Mouse (Mus musculus) inflammation-experienced regulatory T-cells, adult 6 months (primary cell): ENCODE data around the gene Dnajc10. TPM values are rescaled to one million over a fixed set of nuclear protein-coding genes. Genes with fewer than 3 reads are reported as not detected.

ENCODE experiments used
- ATAC-seq: one replicate; pipeline ENCODE4 v1.8.0; 2017
- polyA plus RNA-seq, 3 experiments: library from polyadenylated mRNA; unstranded; fragments of 100-300 nt; shearing (Covaris generic); gene quantifications; one replicate each; pipeline ENCODE4 v1.2.1; 2017

Gene Dnajc10
- polyA plus RNA-seq: 10 to 100 TPM; 42.4 to 54.0 (median 47.9) TPM

DNA sequence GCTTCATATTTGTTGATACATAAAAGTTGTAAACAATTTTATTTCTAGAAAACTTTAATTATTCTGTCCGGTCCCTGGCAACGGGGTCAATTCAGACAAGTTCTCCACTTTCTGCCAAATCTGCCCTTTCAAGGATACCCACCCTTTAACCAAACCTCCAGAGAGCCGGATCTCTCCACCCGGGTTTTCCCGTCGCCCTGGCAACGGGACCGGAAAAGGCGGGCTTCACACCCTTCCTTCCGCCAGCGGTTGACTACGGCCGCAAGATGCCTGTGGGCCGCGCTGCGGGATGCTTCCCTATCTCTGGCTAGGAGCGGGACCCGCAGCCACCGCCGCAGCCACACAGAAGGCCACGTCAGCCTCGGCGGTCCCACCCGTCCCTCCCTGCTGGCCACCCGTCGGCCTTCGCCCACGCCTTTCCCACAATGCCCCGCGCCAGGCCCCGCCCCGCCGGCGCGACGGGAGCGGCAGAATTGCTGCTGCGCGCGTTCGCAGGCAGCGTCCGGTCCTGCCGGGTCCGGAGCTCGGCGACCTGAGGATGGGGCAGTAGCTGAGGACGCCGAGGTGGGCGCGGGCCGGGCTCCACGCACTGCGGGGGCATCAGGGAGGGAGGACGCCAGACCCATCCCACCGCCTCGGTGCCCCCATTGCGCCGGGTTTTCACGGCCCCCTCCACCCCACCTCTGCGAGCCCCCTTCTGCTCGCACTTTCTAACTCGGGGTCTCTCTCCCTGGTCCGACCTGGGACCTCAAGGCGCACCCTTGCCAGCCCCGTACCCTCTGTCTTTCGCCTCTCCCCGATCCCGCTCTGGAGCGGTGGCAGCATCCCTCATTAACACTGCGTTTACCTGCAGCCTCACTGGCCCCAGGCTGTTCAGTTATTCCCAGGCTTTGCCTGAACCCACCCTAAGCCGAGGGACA, at the start of gene Dnajc10:
Gene Dnajc10, plus strand, starts transcription at position 225 of the 920 bp plus-strand sequence.
- peak; percentile 93 for ATAC-seq

DNA sequence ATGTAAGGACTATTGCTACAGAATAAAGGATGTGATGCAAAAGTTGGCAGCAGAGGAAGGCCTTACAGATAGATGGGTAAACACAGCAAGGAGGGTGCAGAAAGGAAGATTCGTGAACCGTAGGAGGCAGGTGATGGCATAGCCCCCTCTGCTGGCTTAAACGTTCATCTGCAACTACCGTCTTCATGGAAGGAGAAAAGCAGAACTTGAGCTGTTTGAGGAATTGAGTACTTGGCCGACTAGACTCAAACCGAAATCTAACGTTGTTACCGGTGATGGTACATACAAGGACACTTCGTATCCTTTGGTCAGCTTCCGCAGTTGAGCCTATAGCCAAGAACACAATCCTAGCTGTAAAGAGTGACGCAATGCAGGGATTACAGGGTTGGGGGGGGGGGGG, 48.4 kb upstream of the Dnajc10 start:
- ATAC-seq: no peak

DNA sequence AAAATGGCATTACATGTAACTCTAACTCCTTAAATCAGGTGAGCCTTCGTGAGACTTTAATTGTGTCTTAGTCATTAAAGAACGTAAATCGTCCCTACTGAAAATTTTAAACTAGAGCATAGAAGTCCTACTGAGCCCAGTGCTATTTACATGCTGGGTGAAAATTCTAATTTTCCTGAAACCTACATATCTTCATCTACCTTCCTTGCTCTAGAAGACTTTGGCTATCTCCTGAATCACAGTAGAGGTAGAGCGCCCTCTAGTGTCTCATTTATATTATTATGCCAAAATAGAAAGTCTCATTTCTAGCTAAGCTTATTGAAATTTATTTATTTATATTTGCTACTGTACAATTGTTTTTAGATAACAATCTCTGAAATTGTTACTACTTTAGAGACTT, 47.2 kb upstream of the Dnajc10 start:
- ATAC-seq: no peak

DNA sequence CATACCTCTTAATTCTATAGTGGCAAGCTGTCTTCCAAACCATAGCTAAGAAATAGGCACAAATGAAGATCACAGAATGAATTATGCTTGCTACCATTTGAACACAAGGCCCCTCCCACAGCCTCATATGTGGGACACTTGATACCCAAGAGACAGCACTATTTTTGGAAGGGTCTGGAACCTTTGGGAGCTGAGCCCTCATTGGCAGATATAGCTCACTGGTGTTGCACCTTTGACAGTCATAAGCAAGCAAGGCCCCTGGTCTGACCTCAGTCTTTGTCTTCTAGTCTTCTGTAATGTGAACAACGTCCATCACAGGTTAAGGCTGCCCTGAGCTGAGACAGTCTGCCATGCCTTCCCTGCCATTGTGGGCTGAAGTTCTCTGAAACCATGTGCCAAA, 43.8 kb upstream of the Dnajc10 start:
- ATAC-seq: no peak

DNA sequence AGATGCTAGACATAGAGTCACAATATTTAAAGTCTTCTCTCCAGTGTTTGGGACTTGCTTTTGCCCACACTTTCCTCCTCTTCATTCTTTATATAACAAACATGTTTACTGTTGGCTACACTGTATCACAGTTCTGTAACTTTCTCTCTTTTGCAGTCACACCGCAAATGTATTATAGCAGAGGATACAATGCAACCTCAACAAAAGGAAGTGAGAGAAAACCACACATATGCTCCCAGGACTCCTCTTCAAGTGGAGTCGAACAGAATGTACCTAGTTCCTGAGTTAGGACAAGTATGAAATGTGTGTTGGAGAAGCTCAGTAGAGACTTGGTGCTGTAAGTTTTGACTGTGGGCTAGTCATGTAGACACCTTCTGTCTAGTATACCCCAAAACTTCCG, 42.2 kb upstream of the Dnajc10 start:
- ATAC-seq: no peak

DNA sequence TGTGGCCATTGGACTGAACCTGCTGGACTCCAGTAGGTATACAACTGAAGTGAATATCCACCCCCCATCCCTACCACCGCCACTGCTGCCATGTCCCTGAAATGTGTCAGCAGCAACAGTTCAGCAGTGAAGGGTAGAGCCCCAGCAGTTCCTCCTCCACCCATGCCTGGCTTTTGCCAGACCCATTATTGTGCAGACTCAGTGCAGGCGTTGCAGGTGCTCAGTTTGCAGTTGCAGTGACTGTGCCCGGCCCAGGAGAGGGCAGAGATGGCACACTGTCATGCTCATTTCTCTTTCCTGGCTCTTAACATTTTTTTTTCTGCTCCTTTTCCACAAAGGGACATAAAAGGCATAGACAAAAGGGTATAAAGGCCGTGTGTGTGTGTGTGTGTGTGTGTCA, 41.5 kb upstream of the Dnajc10 start:
- no peak for ATAC-seq

DNA sequence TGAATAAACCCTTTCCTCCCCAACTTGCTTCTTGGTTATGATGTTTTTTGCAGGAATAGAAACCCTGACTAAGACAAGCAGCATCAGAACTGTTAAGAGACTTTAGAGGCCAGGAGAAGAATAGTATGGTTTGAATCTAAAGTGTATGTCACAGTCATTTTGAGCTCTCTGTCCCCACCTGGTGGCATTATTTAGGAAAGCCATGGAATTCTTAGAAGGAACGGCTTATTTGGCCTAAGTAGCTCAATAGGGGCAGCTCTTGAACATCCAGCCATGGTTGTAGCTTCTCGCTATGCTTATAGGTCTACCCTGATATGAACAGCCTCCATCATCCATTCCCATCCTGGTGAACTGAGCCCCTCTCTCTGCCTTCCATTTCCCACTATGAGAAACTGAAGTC, 40.1 kb upstream of the Dnajc10 start:
- no peak for ATAC-seq

DNA sequence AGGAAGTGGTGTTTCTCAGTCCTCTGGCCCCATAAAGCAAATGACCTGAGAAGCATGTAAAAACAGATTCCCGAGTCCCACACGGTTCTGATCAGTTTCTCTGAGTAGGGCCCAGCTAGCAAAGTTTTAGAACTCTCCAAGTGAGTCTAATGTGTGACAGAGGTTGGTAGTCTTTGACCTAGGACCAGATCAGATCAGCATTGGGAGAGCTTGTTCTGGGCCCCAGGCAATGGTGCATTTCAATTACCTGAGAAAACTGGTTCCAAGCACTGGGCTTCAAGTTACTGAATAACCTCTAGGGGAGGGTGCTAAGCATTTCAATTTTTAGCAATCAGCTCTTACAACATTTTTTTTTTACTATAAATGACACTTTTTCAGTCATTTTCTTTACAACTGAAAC, 33.1 kb upstream of the Dnajc10 start:
- no peak for ATAC-seq

DNA sequence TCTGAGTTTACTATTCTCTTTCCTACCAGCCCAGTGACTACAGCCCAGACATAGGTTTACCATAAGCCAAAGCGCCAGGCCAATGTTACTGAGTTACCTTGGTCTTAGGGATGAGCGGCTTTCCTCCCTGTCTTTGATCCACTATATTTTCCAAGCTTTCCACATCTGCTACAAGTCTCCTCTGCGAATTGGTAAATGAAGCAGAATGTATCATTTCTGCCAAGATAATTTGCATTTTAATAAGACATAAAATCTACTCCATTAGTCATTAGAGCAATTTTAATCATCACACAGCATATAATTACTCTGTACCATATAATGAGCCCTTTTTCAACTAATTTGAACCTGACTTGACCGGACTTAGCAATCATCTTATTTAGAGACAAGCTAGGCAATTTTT, 28.9 kb upstream of the Dnajc10 start:
- ATAC-seq: no peak

DNA sequence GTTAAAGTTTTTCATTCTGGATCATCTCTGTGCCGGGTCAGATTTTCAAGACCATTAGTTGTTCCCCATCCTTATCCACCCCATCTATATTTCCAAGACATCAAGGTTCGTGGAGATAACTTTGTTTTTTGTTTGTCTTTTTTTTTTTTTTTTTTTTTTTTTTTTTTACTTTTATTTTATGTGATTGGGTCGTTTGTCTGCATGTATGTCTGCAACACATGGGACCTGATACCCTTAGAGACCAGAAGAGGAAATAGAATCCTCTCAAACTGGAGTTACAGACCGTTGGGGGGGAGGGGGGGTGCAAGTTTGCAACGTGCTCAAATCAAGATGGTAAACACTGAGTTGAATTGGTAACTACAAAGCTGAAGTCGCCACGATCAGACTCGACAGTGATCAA, 23.1 kb upstream of the Dnajc10 start, which contains the start of gene Prdx6b:
Gene Prdx6b, plus strand, starts transcription at position 301 of the 400 bp plus-strand sequence.
- ATAC-seq: no peak

DNA sequence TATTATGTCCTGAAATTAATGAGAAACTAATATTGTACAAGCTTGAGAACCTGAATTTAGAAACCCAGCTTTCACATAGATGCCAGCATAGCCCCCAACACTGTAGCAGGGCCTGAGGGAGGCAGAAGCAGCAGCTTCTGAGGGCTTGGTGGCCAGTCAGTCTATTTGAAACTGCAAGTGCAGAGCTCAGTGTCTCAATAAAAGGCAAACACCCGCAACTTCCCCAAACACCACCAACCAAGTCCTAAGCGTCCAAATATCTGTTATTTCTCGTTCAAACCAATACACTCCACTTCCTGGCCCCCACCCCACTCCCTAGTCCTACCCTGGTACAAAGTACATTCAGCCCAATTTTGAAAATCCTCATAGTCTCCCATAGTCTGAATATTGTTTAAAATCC, 16.9 kb upstream of the Dnajc10 start:
- no peak for ATAC-seq

DNA sequence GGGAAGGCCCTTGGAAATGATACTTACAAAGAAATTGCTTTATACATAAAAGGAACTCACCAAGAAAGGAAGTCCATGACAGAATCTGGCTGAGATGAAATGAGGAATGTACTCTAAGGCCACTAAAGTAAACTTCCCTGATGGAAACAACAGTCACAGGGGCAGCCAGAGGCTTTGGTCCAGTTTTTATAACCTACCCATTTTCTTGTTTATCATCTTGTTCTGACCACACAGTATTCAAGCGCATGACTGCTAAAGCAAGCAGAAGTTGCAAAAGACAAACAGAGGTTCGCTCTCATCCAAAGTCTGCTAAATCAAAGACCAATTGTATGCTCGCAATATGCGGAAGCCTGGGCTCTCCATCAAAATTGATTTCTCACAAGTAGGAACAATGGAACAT, 14.5 kb upstream of the Dnajc10 start:
- ATAC-seq: no peak

DNA sequence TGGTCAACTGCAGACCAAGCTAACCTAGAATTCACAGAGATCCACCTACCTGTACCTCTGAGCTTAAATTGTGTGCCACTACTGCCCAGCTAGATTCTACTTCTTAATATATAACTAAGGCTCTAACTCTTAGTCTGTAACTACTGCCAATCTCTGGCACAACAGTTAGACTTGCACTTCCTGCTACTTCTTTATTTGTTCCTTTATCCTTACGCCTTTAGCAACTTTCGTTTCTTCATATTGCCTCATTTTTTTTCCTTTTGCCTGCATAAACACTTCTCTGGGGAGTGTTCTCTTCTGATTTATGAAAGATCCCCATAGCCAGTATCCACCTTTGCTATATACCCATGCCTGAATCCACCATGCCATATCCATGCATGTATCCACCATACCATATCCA, 11.3 kb upstream of the Dnajc10 start:
- ATAC-seq: no peak

DNA sequence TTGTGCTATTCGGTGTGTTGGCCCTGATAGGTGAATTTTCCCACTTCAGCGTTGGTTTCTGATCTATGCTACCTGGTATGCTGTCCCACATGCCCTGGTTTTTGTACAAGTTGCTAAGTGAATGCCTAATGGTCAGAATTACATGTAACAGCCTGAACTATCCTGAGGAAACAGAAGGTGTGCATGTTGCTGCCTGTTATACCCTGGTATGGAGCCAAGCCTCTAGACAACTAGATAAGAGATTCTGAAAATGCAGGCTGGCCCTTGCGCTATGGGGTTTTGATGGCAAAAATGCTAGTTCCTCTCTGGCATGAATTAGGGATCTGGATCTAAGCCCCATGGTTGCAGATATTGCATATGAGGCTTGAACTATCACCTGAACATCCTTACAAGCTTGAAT, 7.6 kb upstream of the Dnajc10 start:
- ATAC-seq: no peak

DNA sequence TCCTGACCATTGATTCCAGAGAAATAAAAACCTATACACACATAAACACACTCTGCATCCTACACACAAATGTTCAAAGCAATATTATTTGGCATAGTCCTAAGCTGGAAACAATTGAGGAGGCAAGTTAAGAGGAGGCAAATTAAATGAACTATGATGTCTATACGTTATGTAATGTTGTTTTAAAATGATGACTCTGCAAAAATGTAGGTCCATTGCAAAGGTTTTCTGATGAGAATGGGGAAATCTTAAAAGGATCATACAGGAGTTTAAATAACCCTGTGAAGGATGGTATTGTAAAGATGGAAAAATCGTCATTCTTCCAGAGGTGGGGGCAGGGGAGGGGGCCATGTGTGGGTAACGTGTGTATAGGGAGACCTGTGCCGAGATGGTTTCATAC, 5.5 kb upstream of the Dnajc10 start:
- ATAC-seq: no peak

DNA sequence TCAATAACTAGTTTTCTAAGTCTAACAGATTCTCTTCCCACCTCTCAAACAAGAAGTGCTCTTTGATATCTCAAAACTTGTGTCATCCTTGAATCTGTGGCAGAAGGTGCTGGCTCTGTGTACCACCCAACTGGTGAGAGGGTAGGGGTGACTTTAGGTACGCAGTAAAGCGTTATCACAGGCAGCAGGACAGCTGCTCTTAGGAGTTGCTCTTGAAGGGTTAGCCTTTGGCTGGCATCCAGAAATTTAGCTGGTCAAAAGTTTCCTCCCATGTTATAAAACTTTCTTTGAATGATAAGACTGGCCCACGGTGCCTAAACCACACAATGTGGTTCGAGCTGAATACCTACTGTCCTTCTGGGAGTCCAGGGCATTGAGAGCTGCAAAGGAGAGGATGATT, 4.5 kb upstream of the Dnajc10 start:
- ATAC-seq: no peak

DNA sequence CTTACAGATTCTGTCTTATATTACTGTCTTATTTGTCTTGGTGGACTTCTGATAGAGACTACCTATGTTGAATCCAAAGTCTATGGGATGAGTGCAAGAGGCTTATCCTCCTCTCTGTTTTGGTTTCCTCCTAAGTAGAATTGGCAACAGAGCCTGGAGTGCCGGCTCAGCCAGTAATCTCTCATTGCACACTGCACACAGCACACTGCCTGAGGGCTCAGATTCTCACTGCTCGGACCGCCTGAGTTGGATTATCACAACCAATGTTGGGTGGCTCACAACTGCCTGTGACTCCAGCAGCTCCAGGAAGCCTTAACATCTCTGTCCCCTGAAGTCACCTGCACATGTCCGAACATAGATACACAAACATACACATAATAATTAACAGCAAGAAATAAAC, 3.9 kb upstream of the Dnajc10 start:
- ATAC-seq: no peak

DNA sequence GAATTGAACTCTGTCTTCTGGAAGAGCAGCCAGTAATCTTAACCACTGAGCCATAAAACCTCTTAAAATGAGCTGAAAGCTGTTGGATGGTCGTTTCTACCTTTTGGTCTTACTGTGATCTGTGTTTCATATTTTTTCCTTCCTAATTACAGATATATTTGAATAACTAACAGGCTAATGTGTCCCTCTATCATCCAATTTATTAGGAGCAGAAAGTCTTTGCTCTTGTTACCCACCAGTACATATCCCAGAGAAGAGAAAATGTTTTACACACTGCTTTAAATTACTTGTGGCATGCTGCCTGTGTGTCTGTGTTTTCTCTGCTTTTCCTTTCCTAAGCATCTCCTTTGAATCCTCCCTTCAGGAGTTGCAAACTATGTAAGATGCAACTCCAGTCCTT, 1.1 kb upstream of the Dnajc10 start:
- ATAC-seq: no peak

DNA sequence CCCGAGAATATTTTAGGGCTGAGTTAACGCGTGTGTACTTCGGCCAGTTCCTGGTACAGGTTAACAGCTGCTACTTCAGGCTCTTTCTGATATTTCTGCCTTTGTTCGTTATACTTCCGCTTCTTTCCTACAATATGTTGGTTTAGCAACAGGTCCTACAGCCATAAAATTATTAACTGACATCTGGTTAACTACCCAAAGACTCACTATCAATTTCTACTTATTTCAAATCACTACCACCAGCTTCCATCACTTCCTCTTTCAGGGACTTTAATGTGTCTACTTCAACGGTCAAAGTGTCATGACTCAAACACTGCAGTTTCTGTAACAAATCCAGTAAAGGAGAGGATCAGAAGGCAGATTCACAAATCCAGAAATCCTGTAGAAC, 418 bp upstream of the Dnajc10 start:
- ATAC-seq: peak; percentile 19

DNA sequence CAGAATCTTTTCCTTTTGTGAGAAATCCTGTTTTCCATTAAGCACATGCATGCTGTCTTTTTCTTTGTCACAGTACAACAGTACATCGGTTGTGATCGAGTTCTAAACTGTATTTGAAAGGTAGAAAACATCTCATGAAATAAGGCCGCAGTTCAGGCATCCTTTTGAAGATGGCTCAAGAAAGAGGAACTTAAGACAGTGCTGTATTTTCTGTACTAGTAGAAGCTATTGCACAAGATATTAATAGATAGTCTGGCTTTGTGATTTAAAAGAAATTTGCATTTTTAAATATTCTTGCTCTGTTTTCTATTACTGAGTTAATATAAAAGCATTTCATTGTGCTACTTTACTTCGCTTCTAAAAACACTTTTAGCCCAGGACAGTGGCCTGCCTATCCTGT, 7.6 kb downstream of the Dnajc10 start:
- ATAC-seq: no peak

DNA sequence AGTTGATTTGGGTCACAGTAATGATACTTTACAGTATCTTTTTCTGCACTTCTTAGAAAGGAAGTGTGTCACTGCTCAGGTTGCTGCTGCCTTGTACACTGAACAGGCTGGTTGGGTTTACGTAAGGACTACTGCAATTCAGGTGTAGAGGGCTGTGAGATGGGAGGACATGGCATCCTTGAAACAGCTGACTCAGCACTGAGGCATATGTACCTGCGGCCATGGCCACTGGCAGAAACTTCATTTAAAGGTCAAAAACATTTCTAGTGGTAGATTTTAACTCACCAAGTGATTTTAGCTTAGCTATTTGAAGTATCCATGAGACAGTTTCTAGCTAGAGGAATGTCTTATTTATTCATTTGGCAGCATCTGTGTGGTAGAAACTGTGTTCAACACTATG, 10.5 kb downstream of the Dnajc10 start:
- no peak for ATAC-seq

DNA sequence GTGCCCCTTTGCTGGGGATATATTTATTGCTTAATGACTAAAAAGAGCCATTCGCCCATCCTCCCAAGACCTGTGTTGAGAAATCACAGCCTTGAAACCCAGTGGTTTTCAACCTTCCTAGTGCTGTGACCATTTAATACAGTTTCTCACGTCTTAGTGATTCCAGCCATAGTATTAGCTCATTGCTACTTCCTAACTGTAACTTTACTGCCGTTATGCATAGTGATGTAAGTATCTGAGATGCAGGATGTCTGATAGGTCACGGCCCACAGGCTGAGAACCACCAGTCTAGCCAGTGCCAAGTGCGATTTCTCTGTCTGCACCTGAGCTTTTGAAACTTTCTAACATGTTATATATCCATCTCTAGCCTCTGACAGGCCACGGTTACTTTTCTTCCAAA, 12.0 kb downstream of the Dnajc10 start:
- ATAC-seq: no peak

DNA sequence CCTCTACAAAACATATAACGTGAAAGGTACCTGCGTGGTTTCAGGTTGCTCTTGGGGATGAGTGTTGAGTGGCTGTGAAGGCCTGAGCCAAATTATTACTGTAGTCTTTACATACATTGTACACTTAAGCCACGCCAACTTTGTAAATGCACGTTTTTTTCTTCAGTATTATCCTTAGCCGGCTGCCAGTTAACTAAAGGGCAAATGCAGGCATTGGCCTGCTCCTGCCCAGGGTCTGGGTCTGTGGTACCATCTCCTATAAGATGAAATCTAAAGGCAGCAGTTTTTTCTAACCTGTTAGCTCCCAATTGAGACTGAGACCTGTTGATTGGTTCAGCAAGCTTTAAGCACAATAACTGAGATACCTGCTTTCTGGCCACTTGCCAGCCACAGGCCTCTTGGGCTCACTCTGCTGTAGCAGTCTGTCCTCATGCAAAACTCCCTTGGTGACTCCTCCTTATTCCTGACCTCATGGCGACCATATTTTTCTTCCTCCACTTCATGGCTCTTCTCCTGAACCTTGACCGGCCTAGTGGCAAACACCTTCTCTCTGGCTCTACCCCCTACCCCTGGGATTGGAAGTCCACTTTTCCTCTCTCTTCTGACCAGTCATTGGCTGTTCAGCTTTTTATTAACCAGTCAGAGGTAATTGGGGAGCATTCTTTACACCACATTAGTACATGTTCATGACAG, 13.8 kb downstream of the Dnajc10 start:
- no peak for ATAC-seq

DNA sequence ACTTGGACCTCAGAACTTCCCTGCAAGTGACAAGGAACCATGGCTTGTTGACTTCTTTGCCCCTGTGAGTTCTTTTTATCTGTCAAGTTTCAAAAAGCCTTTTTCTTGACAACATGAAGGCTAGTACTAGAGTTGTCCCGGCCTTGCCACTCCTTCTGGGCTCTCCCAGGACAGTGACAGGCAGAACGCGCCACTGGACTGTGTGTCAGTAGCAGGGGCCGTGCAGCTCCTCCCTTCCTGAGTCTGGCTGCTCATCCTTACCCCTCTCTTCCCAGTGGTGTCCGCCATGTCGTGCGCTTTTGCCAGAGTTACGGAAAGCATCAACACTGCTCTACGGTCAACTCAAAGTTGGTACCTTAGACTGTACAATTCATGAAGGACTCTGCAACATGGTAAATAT, 25.3 kb downstream of the Dnajc10 start:
- ATAC-seq: no peak
